ENCODE assay signal across 7 mouse cellular contexts in genomic region chr1:155212493-155212892, GRCm38 (mm10). TPM values are rescaled to one million over a fixed set of nuclear protein-coding genes. Genes with fewer than 3 reads are reported as not detected.
DNase-seq lines count a peak whose midpoint lies in the region; ATAC-seq lines count a peak whose summit lies in the region.

No protein-coding gene starts in this region.

- peak overlapping the region; percentile 55 for H3K9ac ChIP-seq in hindbrain, embryonic 16.5 days (ENCODE audit: low read depth, low read length)

- 10% methylated on average over 6 of the region's 6 CpGs for WGBS in forebrain, embryonic 10.5 days
- WGBS in hindbrain, embryonic 16.5 days = 5% methylated on average over 6 of the region's 6 CpGs
- WGBS in midbrain, embryonic 10.5 days = 5% methylated on average over 6 of the region's 6 CpGs

- peaks cover 13% of the 10 kb centered on the region for H3K36me3 ChIP-seq in forebrain, embryonic 10.5 days (replicated peaks)
- H3K36me3 ChIP-seq in hindbrain, embryonic 16.5 days (ENCODE audit: control insufficient read depth, insufficient read depth, low read length) = no peaks in the 10 kb centered on the region
- H3K36me3 ChIP-seq in midbrain, embryonic 10.5 days = peaks cover 16% of the 10 kb centered on the region

- no peaks in the 10 kb centered on the region for H3K9me3 ChIP-seq in forebrain, embryonic 10.5 days
- H3K9me3 ChIP-seq in hindbrain, embryonic 16.5 days (ENCODE audit: control insufficient read depth, low read length) = no peaks in the 10 kb centered on the region
- H3K9me3 ChIP-seq in midbrain, embryonic 10.5 days (replicated peaks) = no peaks in the 10 kb centered on the region

- H3K27me3 ChIP-seq in forebrain, embryonic 10.5 days (ENCODE audit: poor library complexity, severe bottlenecking) = peaks cover 52% of the 10 kb centered on the region
- H3K27me3 ChIP-seq in hindbrain, embryonic 16.5 days (replicated peaks; ENCODE audit: control insufficient read depth, insufficient read depth, low read length) = no peaks in the 10 kb centered on the region
- H3K27me3 ChIP-seq in midbrain, embryonic 10.5 days (ENCODE audit: low read depth, poor library complexity, severe bottlenecking) = peaks cover 33% of the 10 kb centered on the region

- no peak overlapping the region for H3K4me2 ChIP-seq in hindbrain, embryonic 16.5 days (ENCODE audit: low read length)

- H3K4me1 ChIP-seq in forebrain, embryonic 10.5 days = peaks cover 82% of the 10 kb centered on the region
- peaks cover 34% of the 10 kb centered on the region for H3K4me1 ChIP-seq in hindbrain, embryonic 16.5 days (ENCODE audit: control insufficient read depth, insufficient read depth, low read depth, low read length)
- peaks cover 78% of the 10 kb centered on the region for H3K4me1 ChIP-seq in midbrain, embryonic 10.5 days

- ATAC-seq in hindbrain, embryonic 16.5 days = peak; percentile 47

- H3K27ac ChIP-seq in forebrain, embryonic 10.5 days = peak overlapping the region; percentile 88
- peak overlapping the region; percentile 64 for H3K27ac ChIP-seq in hindbrain, embryonic 16.5 days (ENCODE audit: low read depth, low read length)
- H3K27ac ChIP-seq in midbrain, embryonic 10.5 days (replicated peaks) = peak overlapping the region; percentile 89

- peak; percentile 30 for DNase-seq in right cerebral cortex, postnatal 14 days
- DNase-seq in right cerebral cortex, postnatal 25 days = no peak
- DNase-seq in forebrain, embryonic 10.5 days (ENCODE audit: extremely low spot score, low spot score) = peak; percentile 78
- DNase-seq in midbrain, embryonic 10.5 days (ENCODE audit: low spot score) = peak; percentile 87
- DNase-seq in natural killer cell, adult 2 months (ENCODE audit: low spot score in 2 of 2) = no peak
- no peak for DNase-seq in frontal cortex, postnatal 25 days (ENCODE audit: low spot score in 2 of 2)

- no peak overlapping the region for H3K4me3 ChIP-seq in forebrain, embryonic 10.5 days
- H3K4me3 ChIP-seq in hindbrain, embryonic 16.5 days (ENCODE audit: low read length) = no peak overlapping the region
- H3K4me3 ChIP-seq in midbrain, embryonic 10.5 days = peak overlapping the region; percentile 33

RNA-seq across cellular contexts. Expression of gene BC034090, which starts 31.8 kb away (rescaled TPM):
- 3.6 and 4.4 TPM in 2 replicates for polyA plus RNA-seq in forebrain, embryonic 10.5 days (2016; fragmentation: Nextera tagmentation; extraction: Ambion mirVana)
- 6.0 and 6.1 TPM in 2 replicates for polyA plus RNA-seq in hindbrain, embryonic 16.5 days (2015; fragmentation: Nextera tagmentation; extraction: Ambion mirVana)
- 5.2 and 7.4 TPM in 2 replicates for polyA plus RNA-seq in midbrain, embryonic 10.5 days (2016; fragmentation: Nextera tagmentation; extraction: Ambion mirVana)

RNA-seq across cellular contexts. Expression of gene Stx6, which starts 54.0 kb away (rescaled TPM):
- polyA plus RNA-seq in forebrain, embryonic 10.5 days (2016; fragmentation: Nextera tagmentation; extraction: Ambion mirVana) = 82.1 and 84.3 TPM in 2 replicates
- polyA plus RNA-seq in hindbrain, embryonic 16.5 days (2015; fragmentation: Nextera tagmentation; extraction: Ambion mirVana) = 82.9 and 93.7 TPM in 2 replicates
- 78.2 and 92.5 TPM in 2 replicates for polyA plus RNA-seq in midbrain, embryonic 10.5 days (2016; fragmentation: Nextera tagmentation; extraction: Ambion mirVana)

Comparison
In these comparisons a context has a peak if more than half of its experiments do, and no peak if none do; other contexts are left out.
1. DNase-seq: peak in right cerebral cortex, postnatal 14 days (single experiment), forebrain, embryonic 10.5 days (single experiment) and midbrain, embryonic 10.5 days (single experiment); none in right cerebral cortex, postnatal 25 days (single experiment), natural killer cell, adult 2 months (0 of 2) and frontal cortex, postnatal 25 days (0 of 2).
2. Peak in every context shown above with its lines, with median percentiles within 50 percentile points of each other: H3K27ac ChIP-seq.